Mouse (Mus musculus): ENCODE results near the gene Pax4.
A peak's percentile ranks its signal among the peaks of the same experiment; 100 is the strongest.

Pax4 gene

GRCm38 (mm10) chr6:28447937-28448336 is 1.2 kb downstream of the Pax4 start:
- no peak for DNase-seq (ENCODE audit: low spot score)

GRCm38 (mm10) chr6:28431538-28431855 is 17.7 kb downstream of the Pax4 start:
- no peak for DNase-seq (ENCODE audit: low spot score)

- no peak for DNase-seq (ENCODE audit: low spot score)
These were observed 18.2 kb downstream of the Pax4 start for GRCm38 (mm10) chr6:28430795-28431537.

GRCm38 (mm10) chr6:28429870-28430269 is 19.3 kb downstream of the Pax4 start:
- DNase-seq (ENCODE audit: low spot score), result no peak

- DNase-seq (ENCODE audit: low spot score), result no peak
These were observed 20.9 kb downstream of the Pax4 start, which contains the start of gene Gcc1 for GRCm38 (mm10) chr6:28428290-28428689. Gcc1 (minus strand) TSS chr6:28428390.

GRCm38 (mm10) chr6:28427096-28427839 is 21.9 kb downstream of the Pax4 start, which contains the start of gene Fscn3:
Fscn3 (plus strand) TSS chr6:28427789.
- DNase-seq (ENCODE audit: low spot score), result no peak

- DNase-seq (ENCODE audit: low spot score), result no peak
These were observed 24.1 kb downstream of the Pax4 start for GRCm38 (mm10) chr6:28425019-28425418.

- DNase-seq (ENCODE audit: low spot score), result peak; percentile 48
These were observed 25.1 kb downstream of the Pax4 start for GRCm38 (mm10) chr6:28423767-28424695.

- DNase-seq (ENCODE audit: low spot score), result peak; percentile 88
These were observed 25.8 kb downstream of the Pax4 start, which contains the start of gene Arf5 for GRCm38 (mm10) chr6:28423313-28423712. Arf5 (plus strand) TSS chr6:28423560.

GRCm38 (mm10) chr6:28422651-28423290 is 26.4 kb downstream of the Pax4 start:
- no peak for DNase-seq (ENCODE audit: low spot score)

- DNase-seq (ENCODE audit: low spot score), result peak; percentile 92
These were observed 27.6 kb downstream of the Pax4 start for GRCm38 (mm10) chr6:28421469-28422000.

GRCm38 (mm10) chr6:28420865-28421264 is 28.3 kb downstream of the Pax4 start:
- no peak for DNase-seq (ENCODE audit: low spot score)

- DNase-seq (ENCODE audit: low spot score), result no peak
These were observed 28.8 kb downstream of the Pax4 start for GRCm38 (mm10) chr6:28420361-28420760.

- DNase-seq (ENCODE audit: low spot score), result no peak
These were observed 29.5 kb downstream of the Pax4 start for GRCm38 (mm10) chr6:28419673-28420072.

- DNase-seq (ENCODE audit: low spot score), result peak; percentile 78
These were observed 30.7 kb downstream of the Pax4 start for GRCm38 (mm10) chr6:28418449-28418848.

- DNase-seq (ENCODE audit: low spot score), result no peak
These were observed 32.2 kb downstream of the Pax4 start for GRCm38 (mm10) chr6:28416981-28417380.

- DNase-seq (ENCODE audit: low spot score), result no peak
These were observed 37.9 kb downstream of the Pax4 start for GRCm38 (mm10) chr6:28411236-28411635.

- DNase-seq (ENCODE audit: low spot score), result no peak
These were observed 39.1 kb downstream of the Pax4 start for GRCm38 (mm10) chr6:28410053-28410452.

GRCm38 (mm10) chr6:28399791-28400190 is 49.4 kb downstream of the Pax4 start:
- no peak for DNase-seq (ENCODE audit: low spot score)

- no peak for DNase-seq (ENCODE audit: low spot score)
These were observed 50.4 kb downstream of the Pax4 start for GRCm38 (mm10) chr6:28398726-28399125.

- no peak for DNase-seq (ENCODE audit: low spot score)
These were observed 51.4 kb downstream of the Pax4 start, which contains the start of gene Zfp800 for GRCm38 (mm10) chr6:28397681-28398203. Zfp800 (minus strand) TSS chr6:28398005.

Measured in ovary, adult 18-20 months (tissue).